Mouse (Mus musculus): ENCODE measurements around the gene Rab25. TPM values are rescaled to one million over a fixed set of nuclear protein-coding genes. Genes with fewer than 3 reads are reported as not detected.

The Rab25 gene
- polyA plus RNA-seq, 1 experiment from 2014 or later: 0.15 TPM

- WGBS (ENCODE audit: insufficient replicate concordance): 76% methylated on average over 6 of the region's 6 CpGs
- Histone ChIP-seq H3K27me3 (0 out of 2 replicates have a peak, but pooled peaks cover 6% of the 10 kb centered on the region), H3K9ac (no peak overlapping the region), H3K4me3 (replicated peaks) (no peak overlapping the region), H3K9me3 (replicated peaks) (no peaks in the 10 kb centered on the region), H3K4me1 (replicated peaks) (peaks cover 3% of the 10 kb centered on the region; the same call in 1 of the 2 replicates), H3K4me2 (no peak overlapping the region), H3K27ac (no peak overlapping the region), H3K36me3 (no peaks in the 10 kb centered on the region)
- ATAC-seq (ENCODE audit: low read depth) (no peak), DNase-seq (no peak)
Measured at GRCm38 (mm10) chr3:88521156-88521555, 26.9 kb downstream of the Rab25 start.

- Histone ChIP-seq H3K36me3 (no peaks in the 10 kb centered on the region), H3K27ac (no peak overlapping the region), H3K9ac (no peak overlapping the region), H3K4me1 (replicated peaks) (no peaks in the 10 kb centered on the region), H3K4me2 (no peak overlapping the region), H3K27me3 (0 out of 2 replicates have a peak, but pooled peaks cover 7% of the 10 kb centered on the region), H3K4me3 (replicated peaks) (no peak overlapping the region), H3K9me3 (replicated peaks) (no peaks in the 10 kb centered on the region)
- 68% methylated on average over 2 of the region's 2 CpGs for WGBS (ENCODE audit: insufficient replicate concordance)
- ATAC-seq (ENCODE audit: low read depth) (no peak), DNase-seq (no peak)
Measured at GRCm38 (mm10) chr3:88520078-88520477, 28.0 kb downstream of the Rab25 start.

- H3K27me3 ChIP-seq: 0 out of 2 replicates have a peak, but pooled peaks cover 7% of the 10 kb centered on the region
- H3K4me2 ChIP-seq: no peak overlapping the region
- DNase-seq (no peak), ATAC-seq (ENCODE audit: low read depth) (no peak)
- H3K9me3 ChIP-seq (replicated peaks): no peaks in the 10 kb centered on the region
- H3K4me1 ChIP-seq (replicated peaks): peaks cover 15% of the 10 kb centered on the region
- H3K36me3 ChIP-seq: no peaks in the 10 kb centered on the region
- H3K9ac ChIP-seq: no peak overlapping the region
- 74% methylated on average over 4 of the region's 4 CpGs for WGBS (ENCODE audit: insufficient replicate concordance)
- H3K27ac ChIP-seq: no peak overlapping the region
- H3K4me3 ChIP-seq (replicated peaks): no peak overlapping the region
Measured at GRCm38 (mm10) chr3:88518411-88518810, 29.7 kb downstream of the Rab25 start.

- peaks cover 35% of the 10 kb centered on the region for H3K4me1 ChIP-seq (replicated peaks)
- no peaks in the 10 kb centered on the region for H3K36me3 ChIP-seq
- H3K4me3 ChIP-seq (replicated peaks): no peak overlapping the region
- H3K9ac ChIP-seq: no peak overlapping the region
- no peaks in the 10 kb centered on the region for H3K9me3 ChIP-seq (replicated peaks)
- no peak overlapping the region for H3K27ac ChIP-seq
- no peak for DNase-seq
- 60% methylated on average over 2 of the region's 2 CpGs for WGBS (ENCODE audit: insufficient replicate concordance)
- H3K4me2 ChIP-seq: no peak overlapping the region
- ATAC-seq (ENCODE audit: low read depth): no peak
- H3K27me3 ChIP-seq: 0 out of 2 replicates have a peak, but pooled peaks cover 7% of the 10 kb centered on the region
Measured at GRCm38 (mm10) chr3:88516407-88516806, 31.7 kb downstream of the Rab25 start.

GRCm38 (mm10) chr3:88515095-88515386 is 33.1 kb downstream of the Rab25 start:
- H3K4me2 ChIP-seq: no peak overlapping the region
- WGBS (ENCODE audit: insufficient replicate concordance): 86% methylated on average over 2 of the region's 2 CpGs
- H3K27ac ChIP-seq: no peak overlapping the region
- 0 out of 2 replicates have a peak, but pooled peaks cover 7% of the 10 kb centered on the region for H3K27me3 ChIP-seq
- no peak overlapping the region for H3K4me3 ChIP-seq (replicated peaks)
- DNase-seq (no peak), ATAC-seq (ENCODE audit: low read depth) (no peak)
- peaks cover 49% of the 10 kb centered on the region for H3K4me1 ChIP-seq (replicated peaks)
- H3K9me3 ChIP-seq (replicated peaks): no peaks in the 10 kb centered on the region
- no peak overlapping the region for H3K9ac ChIP-seq
- no peaks in the 10 kb centered on the region for H3K36me3 ChIP-seq

- H3K36me3 ChIP-seq: no peaks in the 10 kb centered on the region
- H3K4me3 ChIP-seq (replicated peaks): no peak overlapping the region
- H3K27me3 ChIP-seq: 0 out of 2 replicates have a peak, but pooled peaks cover 7% of the 10 kb centered on the region
- ATAC-seq (ENCODE audit: low read depth) (no peak), DNase-seq (no peak)
- H3K9ac ChIP-seq: no peak overlapping the region
- no peaks in the 10 kb centered on the region for H3K9me3 ChIP-seq (replicated peaks)
- H3K4me1 ChIP-seq (replicated peaks): peaks cover 54% of the 10 kb centered on the region
- no peak overlapping the region for H3K27ac ChIP-seq
- 51% methylated on average over 10 of the region's 10 CpGs for WGBS (ENCODE audit: insufficient replicate concordance)
- H3K4me2 ChIP-seq: no peak overlapping the region
Measured at GRCm38 (mm10) chr3:88514231-88515094, 33.6 kb downstream of the Rab25 start.

GRCm38 (mm10) chr3:88513546-88514115 is 34.5 kb downstream of the Rab25 start:
- no peak overlapping the region for H3K27ac ChIP-seq
- H3K36me3 ChIP-seq: no peaks in the 10 kb centered on the region
- H3K9ac ChIP-seq: no peak overlapping the region
- 38% methylated on average over 7 of the region's 7 CpGs for WGBS (ENCODE audit: insufficient replicate concordance)
- no peak overlapping the region for H3K4me3 ChIP-seq (replicated peaks)
- peaks cover 60% of the 10 kb centered on the region for H3K4me1 ChIP-seq (replicated peaks)
- 0 out of 2 replicates have a peak, but pooled peaks cover 7% of the 10 kb centered on the region for H3K27me3 ChIP-seq
- ATAC-seq (ENCODE audit: low read depth) (no peak), DNase-seq (no peak)
- no peaks in the 10 kb centered on the region for H3K9me3 ChIP-seq (replicated peaks)
- no peak overlapping the region for H3K4me2 ChIP-seq

GRCm38 (mm10) chr3:88512896-88513545 is 35.1 kb downstream of the Rab25 start:
- DNase-seq (no peak), ATAC-seq (ENCODE audit: low read depth) (no peak)
- WGBS (ENCODE audit: insufficient replicate concordance): 29% methylated on average over 15 of the region's 15 CpGs
- no peak overlapping the region for H3K27ac ChIP-seq
- no peak overlapping the region for H3K4me3 ChIP-seq (replicated peaks)
- 0 out of 2 replicates have a peak, but pooled peaks cover 7% of the 10 kb centered on the region for H3K27me3 ChIP-seq
- H3K36me3 ChIP-seq: no peaks in the 10 kb centered on the region
- no peak overlapping the region for H3K4me2 ChIP-seq
- H3K9me3 ChIP-seq (replicated peaks): no peaks in the 10 kb centered on the region
- H3K4me1 ChIP-seq (replicated peaks): peaks cover 66% of the 10 kb centered on the region
- H3K9ac ChIP-seq: no peak overlapping the region

- Histone ChIP-seq H3K27ac (no peak overlapping the region), H3K9me3 (replicated peaks) (no peaks in the 10 kb centered on the region), H3K36me3 (no peaks in the 10 kb centered on the region), H3K4me3 (replicated peaks) (no peak overlapping the region), H3K4me1 (replicated peaks) (peaks cover 70% of the 10 kb centered on the region), H3K9ac (no peak overlapping the region), H3K4me2 (no peak overlapping the region), H3K27me3 (0 out of 2 replicates have a peak, but pooled peaks cover 7% of the 10 kb centered on the region)
- DNase-seq (no peak), ATAC-seq (ENCODE audit: low read depth) (no peak)
- WGBS (ENCODE audit: insufficient replicate concordance): 39% methylated on average over 6 of the region's 6 CpGs
Measured at GRCm38 (mm10) chr3:88512141-88512895, 35.8 kb downstream of the Rab25 start.

- H3K27me3 ChIP-seq: 0 out of 2 replicates have a peak, but pooled peaks cover 5% of the 10 kb centered on the region
- 39% methylated on average over 4 of the region's 4 CpGs for WGBS (ENCODE audit: insufficient replicate concordance)
- DNase-seq: no peak
Measured at GRCm38 (mm10) chr3:88511559-88511958, 36.5 kb downstream of the Rab25 start.

More at GRCm38 (mm10) chr3:88511559-88511958, 36.5 kb downstream of the Rab25 start:
- no peak for ATAC-seq (ENCODE audit: low read depth)
- Histone ChIP-seq H3K4me3 (replicated peaks) (no peak overlapping the region), H3K36me3 (no peaks in the 10 kb centered on the region), H3K9me3 (replicated peaks) (no peaks in the 10 kb centered on the region), H3K27ac (no peak overlapping the region), H3K4me1 (replicated peaks) (peaks cover 70% of the 10 kb centered on the region), H3K9ac (no peak overlapping the region; the same call in 1 of the 2 replicates), H3K4me2 (no peak overlapping the region)

Data from liver, embryonic 13.5 days (tissue).